Mouse (Mus musculus): ENCODE data around the gene 4930524B15Rik.

DNA sequence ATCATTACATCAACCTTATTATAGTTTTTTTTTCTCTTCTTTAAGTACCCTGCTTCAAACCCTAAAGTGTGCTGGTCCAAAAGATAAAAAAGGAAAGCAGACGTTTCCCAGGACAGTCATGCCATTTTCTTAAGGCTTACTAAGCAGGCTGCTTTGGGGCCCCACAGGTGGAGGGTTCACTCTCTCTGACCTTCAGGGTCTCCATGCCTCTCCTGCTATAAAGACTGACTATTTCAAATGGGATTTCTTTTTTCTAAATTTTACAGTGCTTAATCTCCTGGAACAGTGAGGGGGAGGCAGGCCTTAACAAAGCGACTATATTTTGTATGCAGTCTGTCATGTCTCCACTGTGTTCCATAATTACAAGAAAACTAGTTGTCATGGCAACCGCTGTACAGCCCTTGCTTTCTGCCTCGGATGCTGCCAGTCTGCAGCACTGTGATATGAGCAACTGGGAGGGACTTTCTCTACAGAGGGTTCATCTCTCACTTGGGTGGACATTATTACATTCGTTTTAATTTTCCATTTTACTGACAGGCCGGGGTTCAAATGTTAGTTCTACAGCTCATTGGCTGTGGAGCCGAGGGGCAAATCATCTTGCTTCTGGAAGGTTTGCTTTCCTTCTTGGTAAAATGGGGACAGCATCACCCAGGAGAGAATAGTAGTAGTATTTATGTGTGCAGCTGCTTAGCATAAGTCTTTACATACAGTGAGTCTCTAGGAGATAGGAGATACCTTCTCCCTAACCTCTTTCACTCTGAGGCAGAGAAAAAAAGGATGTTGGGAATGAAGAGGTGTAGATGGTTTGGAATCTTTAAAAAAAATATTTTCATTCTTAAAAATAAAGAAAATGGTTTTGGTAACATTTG lies 62.3 kb downstream of the 4930524B15Rik start:
- TF ChIP-seq CTCF (IDR thresholded peaks at IDR 0.05; ENCODE audit: low read depth, low read length) (no peak), TAL1 (conservative IDR thresholded peaks at IDR 0.05; ENCODE audit: low read depth, low read length) (no peak)

Measured in G1E (cell line).